8 mouse cellular contexts compared by ENCODE assay signal in the genomic region with DNA sequence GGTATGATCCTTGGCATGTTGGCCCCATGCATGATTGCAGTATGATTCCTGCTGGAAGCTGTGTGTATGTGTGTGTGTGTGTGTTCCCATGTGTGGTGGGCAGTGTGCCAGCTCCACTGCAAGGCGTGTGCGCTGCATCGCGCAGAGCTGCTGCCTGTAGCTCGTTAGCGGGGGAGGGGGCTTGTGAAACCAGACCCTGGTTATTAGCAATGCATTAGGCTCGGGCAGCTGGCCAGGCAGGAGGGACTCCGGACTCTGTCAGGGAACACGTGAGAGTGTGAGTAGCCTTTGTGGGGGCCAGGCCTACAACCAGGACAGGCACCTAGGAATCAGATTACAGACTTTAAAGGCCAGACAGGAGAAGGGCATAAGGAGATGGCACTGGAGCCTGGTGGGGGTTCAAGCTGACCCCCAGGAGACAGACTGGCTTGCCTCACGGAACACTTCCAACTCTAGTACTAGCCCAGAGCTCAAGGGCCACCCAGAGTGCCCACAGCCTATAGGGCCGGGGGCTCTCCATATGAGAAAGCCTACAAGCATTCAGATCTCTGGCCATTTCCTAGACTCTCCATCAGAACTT. TPM values are rescaled to one million over a fixed set of nuclear protein-coding genes. Genes with fewer than 3 reads are reported as not detected.
DNase-seq lines count a peak whose midpoint lies in the region; ATAC-seq and TF ChIP-seq lines count a peak whose summit lies in the region.

No protein-coding gene starts in this region.

- intact Hi-C loops in gastrocnemius, adult 2 months (cut with DNase I): no loop called here

- H3K4me3 ChIP-seq in gastrocnemius, adult 2 months: no peak overlapping the region
- no peak overlapping the region for H3K4me3 ChIP-seq in embryonic facial prominence, embryonic 12.5 days
- H3K4me3 ChIP-seq in kidney, embryonic 15.5 days (replicated peaks): no peak overlapping the region
- no peak overlapping the region for H3K4me3 ChIP-seq in liver, postnatal 0 days (ENCODE audit: low read depth, low read length)

- DNase-seq in gastrocnemius, adult 2 months: peak; percentile 63
- DNase-seq in gastrocnemius, adult 18-20 months (ENCODE audit: low spot score): no peak
- DNase-seq in liver, postnatal 0 days: peak; percentile 60
- no peak for DNase-seq in thymus, postnatal 14 days
- no peak for DNase-seq in left cerebral cortex, adult 18-20 months (ENCODE audit: low spot score in 2 of 2)
- DNase-seq in gastrocnemius, postnatal 4 days (ENCODE audit: low spot score in 2 of 2): no peak

- no peak overlapping the region for H3K9ac ChIP-seq in embryonic facial prominence, embryonic 12.5 days
- H3K9ac ChIP-seq in kidney, embryonic 15.5 days: no peak overlapping the region
- no peak overlapping the region for H3K9ac ChIP-seq in liver, postnatal 0 days (replicated peaks)

- ATAC-seq in embryonic facial prominence, embryonic 12.5 days (ENCODE audit: insufficient number of reproducible peaks, insufficient read depth, low FRiP score, low TSS enrichment): peak; percentile 45; the same call in 1 of the 2 replicates
- ATAC-seq in kidney, embryonic 15.5 days (replicated peaks; ENCODE audit: low FRiP score): peak; percentile 9; the same call in 1 of the 2 replicates
- ATAC-seq in liver, postnatal 0 days: no peak

- peaks cover 3% of the 10 kb centered on the region; the same call in 1 of the 2 replicates for H3K27me3 ChIP-seq in embryonic facial prominence, embryonic 12.5 days
- H3K27me3 ChIP-seq in kidney, embryonic 15.5 days: peaks cover 21% of the 10 kb centered on the region
- H3K27me3 ChIP-seq in liver, postnatal 0 days (ENCODE audit: insufficient read depth, low read length): peaks cover 16% of the 10 kb centered on the region

- peak overlapping the region; percentile 43; the same call in 1 of the 2 replicates for H3K27ac ChIP-seq in gastrocnemius, adult 2 months
- H3K27ac ChIP-seq in embryonic facial prominence, embryonic 12.5 days: peak overlapping the region; percentile 38; the same call in 1 of the 2 replicates
- peak overlapping the region; percentile 89 for H3K27ac ChIP-seq in kidney, embryonic 15.5 days
- H3K27ac ChIP-seq in liver, postnatal 0 days (ENCODE audit: low read depth): no peak overlapping the region

- TF ChIP-seq EP300 in liver, postnatal 0 days (IDR thresholded peaks at IDR 0.05; ENCODE audit: low read depth): no peak

- H3K36me3 ChIP-seq in embryonic facial prominence, embryonic 12.5 days: 0 out of 2 replicates have a peak, but pooled peaks cover 3% of the 10 kb centered on the region
- peaks cover 9% of the 10 kb centered on the region; the same call in 1 of the 2 replicates for H3K36me3 ChIP-seq in kidney, embryonic 15.5 days
- no peaks in the 10 kb centered on the region for H3K36me3 ChIP-seq in liver, postnatal 0 days (replicated peaks; ENCODE audit: insufficient read depth, low read length)

- H3K4me1 ChIP-seq in embryonic facial prominence, embryonic 12.5 days: peaks cover 76% of the 10 kb centered on the region
- peaks cover 81% of the 10 kb centered on the region for H3K4me1 ChIP-seq in kidney, embryonic 15.5 days
- peaks cover 6% of the 10 kb centered on the region for H3K4me1 ChIP-seq in liver, postnatal 0 days (ENCODE audit: insufficient read depth)

- TF ChIP-seq CTCF in gastrocnemius, adult 2 months (IDR thresholded peaks at IDR 0.05): no peak
- TF ChIP-seq CTCF in liver, postnatal 0 days (IDR thresholded peaks at IDR 0.05; ENCODE audit: low read depth): no peak

- H3K9me3 ChIP-seq in embryonic facial prominence, embryonic 12.5 days: no peaks in the 10 kb centered on the region
- no peaks in the 10 kb centered on the region for H3K9me3 ChIP-seq in kidney, embryonic 15.5 days (replicated peaks)
- no peaks in the 10 kb centered on the region for H3K9me3 ChIP-seq in liver, postnatal 0 days (ENCODE audit: low read length)

- WGBS in embryonic facial prominence, embryonic 12.5 days: 7% methylated on average over 11 of the region's 11 CpGs
- 24% methylated on average over 11 of the region's 11 CpGs for WGBS in kidney, embryonic 15.5 days
- 49% methylated on average over 11 of the region's 11 CpGs for WGBS in liver, postnatal 0 days (ENCODE audit: insufficient replicate concordance)

- no peak overlapping the region for H3K4me2 ChIP-seq in embryonic facial prominence, embryonic 12.5 days (replicated peaks)
- H3K4me2 ChIP-seq in kidney, embryonic 15.5 days: no peak overlapping the region
- H3K4me2 ChIP-seq in liver, postnatal 0 days (ENCODE audit: low read depth, low read length): no peak overlapping the region

RNA-seq across cellular contexts. Expression of a gene that starts 20.8 kb away (rescaled TPM):
- total RNA-seq in gastrocnemius, adult 2 months (2021): 10 to 100 TPM in 1 of 2 experiments, 1 to 10 TPM in 1; 9.1 to 11.9 TPM
- total RNA-seq in gastrocnemius, adult 18-20 months (2021): 10 to 100 TPM in 1 of 2 experiments, 1 to 10 TPM in 1; 8.6 to 15.3 TPM
- 29.0 and 33.7 TPM in 2 replicates for polyA plus RNA-seq in embryonic facial prominence, embryonic 12.5 days (2016; fragmentation: Nextera tagmentation; extraction: Ambion mirVana)
- polyA plus RNA-seq in kidney, embryonic 15.5 days (2015; fragmentation: Nextera tagmentation; extraction: Ambion mirVana): 19.1 and 22.6 TPM in 2 replicates
- 25.2 and 26.4 TPM in 2 replicates for polyA plus RNA-seq in liver, postnatal 0 days (2015; fragmentation: Nextera tagmentation; extraction: Ambion mirVana)
- total RNA-seq in left cerebral cortex, adult 18-20 months (2021): 10 to 100 TPM; 59.1 to 66.3 TPM
- 10 to 100 TPM; 29.0 to 37.6 TPM for total RNA-seq in gastrocnemius, postnatal 4 days (2021)

RNA-seq across cellular contexts. Expression of a gene that starts 35.9 kb away (rescaled TPM):
- total RNA-seq in gastrocnemius, adult 2 months (2021): 10 to 100 TPM; 27.3 to 55.3 TPM
- total RNA-seq in gastrocnemius, adult 18-20 months (2021): 10 to 100 TPM; 14.4 to 47.1 TPM
- 13.6 and 14.9 TPM in 2 replicates for polyA plus RNA-seq in embryonic facial prominence, embryonic 12.5 days (2016; fragmentation: Nextera tagmentation; extraction: Ambion mirVana)
- 19.8 and 22.1 TPM in 2 replicates for polyA plus RNA-seq in kidney, embryonic 15.5 days (2015; fragmentation: Nextera tagmentation; extraction: Ambion mirVana)
- polyA plus RNA-seq in liver, postnatal 0 days (2015; fragmentation: Nextera tagmentation; extraction: Ambion mirVana): 0.12 and 0.29 TPM in 2 replicates
- 100 to 1,000 TPM; 117 to 131 TPM for total RNA-seq in left cerebral cortex, adult 18-20 months (2021)
- total RNA-seq in gastrocnemius, postnatal 4 days (2021): 10 to 100 TPM; 40.8 to 41.9 TPM

RNA-seq across cellular contexts. Expression of a gene that starts 38.8 kb away (rescaled TPM):
- 10 to 100 TPM; 33.3 to 73.4 TPM for total RNA-seq in gastrocnemius, adult 2 months (2021)
- total RNA-seq in gastrocnemius, adult 18-20 months (2021): 10 to 100 TPM; 44.7 to 53.1 TPM
- 337 and 358 TPM in 2 replicates for polyA plus RNA-seq in embryonic facial prominence, embryonic 12.5 days (2016; fragmentation: Nextera tagmentation; extraction: Ambion mirVana)
- 137 and 157 TPM in 2 replicates for polyA plus RNA-seq in kidney, embryonic 15.5 days (2015; fragmentation: Nextera tagmentation; extraction: Ambion mirVana)
- 28.5 and 33.2 TPM in 2 replicates for polyA plus RNA-seq in liver, postnatal 0 days (2015; fragmentation: Nextera tagmentation; extraction: Ambion mirVana)
- 10 to 100 TPM; 37.2 to 44.3 TPM for total RNA-seq in left cerebral cortex, adult 18-20 months (2021)
- total RNA-seq in gastrocnemius, postnatal 4 days (2021): 100 to 1,000 TPM in 1 of 2 experiments, 10 to 100 TPM in 1; 85.8 to 111 TPM

RNA-seq across cellular contexts. Expression of a gene that starts 52.4 kb away (rescaled TPM):
- 10 to 100 TPM; 50.1 to 58.4 TPM for total RNA-seq in gastrocnemius, adult 2 months (2021)
- total RNA-seq in gastrocnemius, adult 18-20 months (2021): 10 to 100 TPM; 46.9 to 48.3 TPM
- 84.9 and 87.8 TPM in 2 replicates for polyA plus RNA-seq in embryonic facial prominence, embryonic 12.5 days (2016; fragmentation: Nextera tagmentation; extraction: Ambion mirVana)
- 76.2 and 83.6 TPM in 2 replicates for polyA plus RNA-seq in kidney, embryonic 15.5 days (2015; fragmentation: Nextera tagmentation; extraction: Ambion mirVana)
- 30.9 and 31.7 TPM in 2 replicates for polyA plus RNA-seq in liver, postnatal 0 days (2015; fragmentation: Nextera tagmentation; extraction: Ambion mirVana)
- total RNA-seq in left cerebral cortex, adult 18-20 months (2021): 10 to 100 TPM; 32.5 to 37.1 TPM
- total RNA-seq in gastrocnemius, postnatal 4 days (2021): 10 to 100 TPM; 36.8 to 40.5 TPM

Comparison
In these comparisons a context has a peak if more than half of its experiments do, and no peak if none do; other contexts are left out.
1. DNase-seq: peak in gastrocnemius, adult 2 months (single experiment) and liver, postnatal 0 days (single experiment); none in gastrocnemius, adult 18-20 months (single experiment), thymus, postnatal 14 days (single experiment), left cerebral cortex, adult 18-20 months (0 of 2) and gastrocnemius, postnatal 4 days (0 of 2).